Mouse (Mus musculus) brain, embryonic 14.5 days (tissue): ENCODE data around the gene Ccl22.

Experiments used
- CTCF ChIP-seq: fragments of 200-500 bp; IDR thresholded peaks from 2 replicates; pipeline ENCODE4 v1.5.1; 2012; ENCODE audit warnings: inconsistent platforms, mild to moderate bottlenecking, moderate library complexity, borderline replicate concordance; ENCODE audit not compliant: insufficient read depth, insufficient read length; ENCODE audit errors: extremely low read depth
- POLR2A ChIP-seq: fragments of 200-500 bp; IDR thresholded peaks from 2 replicates; pipeline ENCODE4 v1.6.1; 2012; ENCODE audit warnings: mild to moderate bottlenecking, inconsistent platforms, borderline replicate concordance; ENCODE audit not compliant: poor library complexity, insufficient read depth, insufficient read length, severe bottlenecking; ENCODE audit errors: extremely low read depth

DNA sequence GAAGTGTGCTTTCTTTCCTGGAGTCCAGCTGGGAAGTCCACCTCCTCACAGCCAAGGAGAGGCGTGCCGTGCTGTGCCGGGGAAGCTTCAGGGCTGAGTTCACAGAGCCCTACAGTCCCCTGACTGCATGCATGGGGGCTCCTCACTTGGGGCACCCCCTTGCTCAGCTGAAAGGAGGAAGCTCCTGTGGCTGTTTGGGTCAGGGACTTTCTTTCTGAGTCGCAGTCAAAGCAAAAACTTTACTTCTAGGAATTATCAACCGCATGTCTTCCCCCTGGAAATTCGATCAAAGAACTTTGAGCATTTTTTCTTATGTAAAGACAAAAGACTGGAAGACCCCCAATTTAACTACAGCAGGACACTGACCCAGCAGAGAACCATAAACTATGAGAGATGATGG, 5.6 kb upstream of the Ccl22 start:
- TF ChIP-seq POLR2A (no peak), CTCF (no peak)
